Mouse (Mus musculus) erythroid progenitor cell, adult 5-6 weeks (primary cell): ENCODE measurements around the gene Tgm2. TPM values are rescaled to one million over a fixed set of nuclear protein-coding genes. Genes with fewer than 3 reads are reported as not detected.

ENCODE experiments used
- ATAC-seq: replicated peaks from 2 replicates; pipeline ENCODE4 v1.8.0; 2016; ENCODE audit warnings: moderate number of reproducible peaks, mild to moderate bottlenecking, moderate TSS enrichment, inconsistent platforms; ENCODE audit not compliant: poor library complexity, low FRiP score, severe bottlenecking
- total RNA-seq, 2 experiments: library from RNA; stranded (forward) in 1 of 2; stranded (reverse) in 1 of 2; fragments of 150-400 nt in 1 of 2; fragments of 186-747, 209-891 nt in 1 of 2; gene quantifications; 2 replicates each; pipeline versions ENCODE4 v1.2.3 to v1.2.4; 2015 to 2017; ENCODE audit warnings: low replicate concordance in 2 of 2

The Tgm2 gene
- total RNA-seq, 2 experiments from 2014 or later, result 16.3 to 23.0 TPM

- no peak for ATAC-seq
Measured at GRCm38 (mm10) chr2:158144263-158144662, 2.0 kb downstream of the Tgm2 start.

- no peak for ATAC-seq
Measured at GRCm38 (mm10) chr2:158143816-158144215, 2.4 kb downstream of the Tgm2 start.

- no peak for ATAC-seq
Measured at GRCm38 (mm10) chr2:158142981-158143380, 3.3 kb downstream of the Tgm2 start.

- peak; percentile 82 for ATAC-seq
Measured at GRCm38 (mm10) chr2:158141690-158142440, 4.4 kb downstream of the Tgm2 start.

GRCm38 (mm10) chr2:158141271-158141670 lies 5.0 kb downstream of the Tgm2 start:
- ATAC-seq, result no peak

GRCm38 (mm10) chr2:158140664-158141063 lies 5.6 kb downstream of the Tgm2 start:
- ATAC-seq, result no peak

- no peak for ATAC-seq
Measured at GRCm38 (mm10) chr2:158139628-158140027, 6.6 kb downstream of the Tgm2 start.

- ATAC-seq, result no peak
Measured at GRCm38 (mm10) chr2:158138778-158139177, 7.5 kb downstream of the Tgm2 start.

GRCm38 (mm10) chr2:158137771-158138170 lies 8.5 kb downstream of the Tgm2 start:
- no peak for ATAC-seq

- no peak for ATAC-seq
Measured at GRCm38 (mm10) chr2:158136205-158136604, 10.0 kb downstream of the Tgm2 start.

- no peak for ATAC-seq
Measured at GRCm38 (mm10) chr2:158133050-158133449, 13.2 kb downstream of the Tgm2 start.

GRCm38 (mm10) chr2:158132320-158132719 lies 13.9 kb downstream of the Tgm2 start:
- no peak for ATAC-seq

GRCm38 (mm10) chr2:158131197-158131835 lies 14.9 kb downstream of the Tgm2 start:
- ATAC-seq, result no peak

GRCm38 (mm10) chr2:158130391-158130986 lies 15.7 kb downstream of the Tgm2 start:
- ATAC-seq, result no peak

GRCm38 (mm10) chr2:158129291-158130002 lies 16.8 kb downstream of the Tgm2 start:
- ATAC-seq, result no peak

- ATAC-seq, result no peak
Measured at GRCm38 (mm10) chr2:158128461-158129130, 17.6 kb downstream of the Tgm2 start.

GRCm38 (mm10) chr2:158127872-158128271 lies 18.4 kb downstream of the Tgm2 start:
- ATAC-seq, result no peak

- no peak for ATAC-seq
Measured at GRCm38 (mm10) chr2:158127245-158127644, 19.0 kb downstream of the Tgm2 start.

- ATAC-seq, result no peak
Measured at GRCm38 (mm10) chr2:158122814-158123213, 23.4 kb downstream of the Tgm2 start.
